Mouse (Mus musculus): ENCODE results near the gene Tiam2.

Tiam2 gene

GRCm38 (mm10) chr17:3326148-3326902 lies at the start of gene Tiam2:
Tiam2 (plus strand) TSS chr17:3326573.
- CTCF ChIA-PET, result interaction anchor here (0.5 kb wide), 1 partner anchor 241 kb away, joined by 5 read pairs; no protein-coding TSS in a partner anchor

- CTCF ChIA-PET, result no interaction called here
Observed at GRCm38 (mm10) chr17:3280321-3280720, 46.1 kb upstream of the Tiam2 start.

- CTCF ChIA-PET, result interaction anchor here (0.7 kb wide), 1 partner anchor 63 kb away, joined by 4 read pairs; no protein-coding TSS in a partner anchor
Observed at GRCm38 (mm10) chr17:3281939-3282338, 44.4 kb upstream of the Tiam2 start.

- CTCF ChIA-PET, result no interaction called here
Observed at GRCm38 (mm10) chr17:3285030-3285671, 41.2 kb upstream of the Tiam2 start.

- CTCF ChIA-PET, result no interaction called here
Observed at GRCm38 (mm10) chr17:3286123-3286825, 40.1 kb upstream of the Tiam2 start.

GRCm38 (mm10) chr17:3288341-3288740 lies 38.0 kb upstream of the Tiam2 start:
- CTCF ChIA-PET, result no interaction called here

GRCm38 (mm10) chr17:3295097-3295496 lies 31.3 kb upstream of the Tiam2 start:
- CTCF ChIA-PET, result no interaction called here

- CTCF ChIA-PET, result no interaction called here
Observed at GRCm38 (mm10) chr17:3299487-3299886, 26.9 kb upstream of the Tiam2 start.

- CTCF ChIA-PET, result interaction anchor here (0.6 kb wide), 1 partner anchor 22 kb away, joined by 6 read pairs; no protein-coding TSS in a partner anchor
Observed at GRCm38 (mm10) chr17:3305926-3306325, 20.4 kb upstream of the Tiam2 start.

- CTCF ChIA-PET, result no interaction called here
Observed at GRCm38 (mm10) chr17:3313711-3314624, 12.4 kb upstream of the Tiam2 start.

GRCm38 (mm10) chr17:3314625-3315020 lies 11.8 kb upstream of the Tiam2 start:
- CTCF ChIA-PET, result no interaction called here

- CTCF ChIA-PET, result no interaction called here
Observed at GRCm38 (mm10) chr17:3315581-3315980, 10.8 kb upstream of the Tiam2 start.

- CTCF ChIA-PET, result no interaction called here
Observed at GRCm38 (mm10) chr17:3326903-3327279, 518 bp downstream of the Tiam2 start.

- CTCF ChIA-PET, result no interaction called here
Observed at GRCm38 (mm10) chr17:3327335-3327734, 962 bp downstream of the Tiam2 start.

GRCm38 (mm10) chr17:3328820-3329219 lies 2.4 kb downstream of the Tiam2 start:
- CTCF ChIA-PET, result no interaction called here

- CTCF ChIA-PET, result no interaction called here
Observed at GRCm38 (mm10) chr17:3329429-3329828, 3.1 kb downstream of the Tiam2 start.

- CTCF ChIA-PET, result no interaction called here
Observed at GRCm38 (mm10) chr17:3331721-3332461, 5.5 kb downstream of the Tiam2 start.

- CTCF ChIA-PET, result no interaction called here
Observed at GRCm38 (mm10) chr17:3336161-3336739, 9.9 kb downstream of the Tiam2 start.

GRCm38 (mm10) chr17:3336887-3337524 lies 10.6 kb downstream of the Tiam2 start:
- CTCF ChIA-PET, result no interaction called here

GRCm38 (mm10) chr17:3337525-3337888 lies 11.1 kb downstream of the Tiam2 start:
- CTCF ChIA-PET, result no interaction called here

All from spleen, embryonic (tissue).